Mouse (Mus musculus): ENCODE results near the gene Zbed5. TPM values are rescaled to one million over a fixed set of nuclear protein-coding genes. Genes with fewer than 3 reads are reported as not detected.
"Not testable (repeated sequence)": the region's sequence is repeated elsewhere in the genome, so short reads cannot be mapped to it uniquely, and the experiment has no call there.

Zbed5 gene
- total RNA-seq (2021): 1 to 10 TPM; 2.9 to 3.1 TPM
- long read RNA-seq, experiment 1, partial matches to known transcripts: 0 of 2 reads
- long read RNA-seq, experiment 1, other reads (novel, unspliced or antisense): 1 of 2 reads
- long read RNA-seq, experiment 2, partial matches to known transcripts: 0 of 4 reads
- long read RNA-seq, experiment 2, other reads (novel, unspliced or antisense): 1 of 4 reads

DNA sequence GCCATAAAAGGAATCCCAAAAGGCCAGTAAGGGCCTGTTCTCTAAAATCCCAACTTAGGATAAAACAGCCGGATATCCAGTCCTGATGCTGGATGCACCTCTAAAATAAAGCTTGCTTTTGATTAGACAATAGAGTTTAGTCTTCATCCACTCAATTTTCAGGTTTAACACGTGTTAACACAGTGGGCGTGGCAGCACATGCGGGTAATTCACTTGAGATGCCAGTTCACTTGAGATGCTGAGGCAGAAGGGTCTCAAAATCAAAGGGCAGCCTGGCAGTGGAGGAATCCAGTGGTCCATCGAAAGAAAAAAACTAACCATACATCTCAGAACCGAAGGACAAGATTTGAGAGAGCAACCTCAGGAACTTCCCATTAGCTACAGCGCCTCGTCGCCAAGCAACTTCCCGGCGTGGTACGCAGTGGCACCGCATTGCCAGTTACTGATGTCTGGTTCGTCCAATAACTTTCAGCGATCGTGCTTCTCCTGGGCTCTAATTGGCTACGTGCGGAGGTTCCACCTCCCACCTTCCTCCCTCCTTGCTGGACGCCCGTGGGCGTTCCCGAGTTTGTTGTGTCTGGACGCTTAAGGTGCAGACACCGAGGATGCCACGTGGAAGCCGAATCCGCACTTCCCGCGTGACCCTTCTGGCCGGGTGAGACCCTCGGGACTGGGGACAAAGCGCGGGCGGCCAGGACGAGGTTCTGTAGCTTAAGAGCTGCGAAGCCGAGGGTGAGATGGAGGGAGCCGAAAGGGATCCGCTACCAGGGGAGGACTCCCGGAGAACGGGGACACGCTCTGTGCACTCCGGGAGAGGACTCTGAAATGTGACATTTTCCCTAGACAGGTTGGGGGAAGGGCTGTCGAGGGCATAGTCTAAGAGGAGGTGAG, at the start of gene Zbed5:
Zbed5 (plus strand) TSS at position 526 of the 891 bp plus-strand sequence.
- peak; percentile 37 to 70 for DNase-seq (ENCODE audit: low spot score in 2 of 2)

DNA sequence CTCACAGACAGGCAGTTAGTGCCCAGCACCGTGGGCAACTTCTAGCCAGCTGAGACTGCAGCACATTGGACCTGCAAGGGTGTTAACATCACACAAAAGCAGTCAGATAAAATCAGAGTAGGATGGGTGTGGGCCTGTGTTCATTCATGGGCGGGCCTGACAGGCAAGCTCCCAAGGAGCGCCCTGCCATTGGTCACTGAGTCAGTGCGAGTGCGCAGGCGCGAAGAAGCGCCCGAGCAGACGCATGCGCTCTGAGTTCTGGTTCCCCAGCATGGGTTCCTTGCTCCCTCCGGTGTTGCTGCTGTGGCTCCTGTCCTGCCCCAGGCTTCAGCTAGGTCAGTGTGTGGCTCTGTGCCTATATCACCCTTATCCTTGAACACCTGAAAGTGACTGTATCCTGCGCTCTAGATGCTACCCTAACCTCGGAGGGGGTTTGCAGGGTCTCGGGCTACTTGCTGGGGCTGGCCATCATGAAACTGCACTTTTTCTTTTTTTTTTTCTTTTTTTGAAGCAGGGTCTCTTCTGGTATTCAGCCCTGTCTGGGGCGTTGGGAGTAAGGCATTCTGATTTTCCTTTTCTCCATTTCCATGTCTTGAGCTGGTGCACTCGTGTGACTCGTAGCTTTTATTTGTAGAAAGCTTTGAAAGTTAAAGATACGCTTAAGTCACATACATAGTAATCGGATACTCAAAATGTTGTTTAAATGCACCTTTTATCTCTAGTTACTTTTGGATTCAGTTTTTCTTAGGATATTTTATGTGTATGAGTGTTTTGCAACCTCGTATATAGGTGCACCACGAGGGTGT, 48.6 kb upstream of the Zbed5 start, which contains the start of gene Sumf2:
Sumf2 (plus strand) TSS at position 235 of the 806 bp plus-strand sequence.
- peak; percentile 94 to 98 for DNase-seq (ENCODE audit: low spot score in 2 of 2)

GRCm38 (mm10) chr5:129847558-129847820, 48.0 kb upstream of the Zbed5 start:
- DNase-seq (ENCODE audit: low spot score in 2 of 2): no peak

- DNase-seq (ENCODE audit: low spot score in 2 of 2): no peak
These were observed 40.4 kb upstream of the Zbed5 start for GRCm38 (mm10) chr5:129855163-129855562.

DNA sequence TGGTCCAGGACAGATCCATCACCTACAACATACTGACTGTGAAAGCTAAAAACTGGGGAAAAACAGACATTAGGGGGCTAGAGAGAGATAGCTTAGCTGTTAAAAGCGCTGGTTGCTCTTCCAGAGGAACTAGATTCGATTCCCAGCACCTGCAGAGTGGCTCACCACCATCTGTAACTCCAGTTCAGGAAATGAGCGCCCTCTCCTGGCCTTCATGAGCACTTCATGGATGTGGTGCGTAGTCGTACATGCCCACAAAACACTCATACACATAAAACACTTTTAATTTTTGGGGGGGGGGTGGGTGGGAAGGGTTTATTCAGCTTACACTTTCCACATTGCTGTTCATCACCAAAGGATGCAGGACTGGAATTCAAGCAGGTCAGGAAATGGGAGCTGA, 39.1 kb upstream of the Zbed5 start:
- DNase-seq (ENCODE audit: low spot score in 2 of 2): no peak

DNA sequence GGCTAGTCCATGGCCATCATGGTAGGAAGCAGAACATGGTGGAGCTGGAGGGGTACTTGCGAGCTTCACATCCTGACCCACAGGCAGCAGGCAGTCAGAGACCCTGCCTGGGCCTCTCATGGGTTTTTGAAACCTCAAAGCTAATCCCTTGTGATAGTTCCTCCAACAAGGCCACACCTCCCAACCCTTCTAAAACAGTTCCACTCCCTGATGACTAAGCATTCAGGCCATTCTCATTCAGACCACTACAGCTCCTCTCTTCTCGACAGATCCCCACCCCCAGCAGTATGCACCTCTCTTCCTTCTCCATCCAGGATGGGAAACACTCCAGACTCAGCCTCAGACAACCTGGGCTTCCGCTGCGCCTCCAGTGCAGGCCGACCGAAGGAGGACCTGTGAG, 33.2 kb upstream of the Zbed5 start:
- no peak for DNase-seq (ENCODE audit: low spot score in 2 of 2)

GRCm38 (mm10) chr5:129864467-129864866, 31.1 kb upstream of the Zbed5 start:
- DNase-seq (ENCODE audit: low spot score in 2 of 2): peak in 1 of 2 experiments; percentile 31

DNA sequence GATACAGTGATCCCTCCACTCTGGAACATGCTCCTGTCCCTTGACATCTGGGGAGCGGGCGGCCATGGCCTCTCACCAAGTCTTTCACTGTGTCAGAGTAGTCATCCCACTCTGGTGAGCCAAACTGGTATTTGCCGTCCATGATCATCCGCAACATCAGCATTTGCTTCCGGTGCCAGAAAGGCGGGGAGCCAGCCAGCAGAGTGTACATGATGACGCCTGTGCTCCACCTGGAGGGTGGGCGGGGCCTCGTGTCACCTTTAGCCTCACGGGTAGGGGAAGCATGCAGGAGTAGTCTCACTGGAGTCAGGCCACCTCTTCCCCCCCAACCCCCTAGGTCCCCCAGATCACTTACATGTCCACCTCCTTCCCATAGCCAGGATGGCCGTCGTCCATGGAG, 29.7 kb upstream of the Zbed5 start:
- DNase-seq (ENCODE audit: low spot score in 2 of 2): no peak

DNA sequence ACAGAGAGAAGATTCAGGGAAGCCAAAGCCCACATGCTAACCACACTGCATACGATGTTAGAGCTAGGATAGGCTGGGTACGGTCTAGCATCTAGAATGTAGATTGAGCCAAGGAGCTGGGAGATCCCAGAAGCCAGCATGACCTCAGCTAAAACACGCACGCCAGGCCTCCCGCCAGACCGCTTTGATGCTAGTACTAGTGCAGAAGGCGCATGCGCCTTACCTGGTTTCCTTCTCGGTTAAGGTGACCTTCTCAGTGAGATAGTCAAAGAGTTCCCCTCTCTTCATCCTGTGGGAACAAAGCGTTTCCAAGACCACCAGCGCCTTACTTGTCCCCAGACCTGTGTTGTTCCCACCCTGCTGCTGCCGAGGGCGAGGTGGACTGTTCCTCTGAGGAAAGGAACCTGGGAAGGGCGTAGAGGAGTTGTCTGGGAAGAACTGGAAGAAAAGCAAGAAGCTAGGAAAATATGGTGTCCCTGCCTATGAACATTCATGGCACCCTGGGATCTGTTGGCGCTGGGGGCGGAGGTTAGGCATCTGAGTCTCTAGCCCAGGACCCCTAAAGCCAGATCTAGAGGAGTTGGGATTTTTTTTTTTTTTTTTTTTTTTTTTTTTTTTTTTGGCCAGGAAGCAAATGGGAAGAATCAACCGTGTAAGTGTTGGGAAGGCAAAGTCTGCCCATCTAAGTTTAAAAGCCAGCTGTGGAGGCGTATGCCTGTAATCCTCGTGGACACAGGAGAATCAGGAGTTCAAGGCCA, 26.1 kb upstream of the Zbed5 start:
- DNase-seq (ENCODE audit: low spot score in 2 of 2): no peak

DNA sequence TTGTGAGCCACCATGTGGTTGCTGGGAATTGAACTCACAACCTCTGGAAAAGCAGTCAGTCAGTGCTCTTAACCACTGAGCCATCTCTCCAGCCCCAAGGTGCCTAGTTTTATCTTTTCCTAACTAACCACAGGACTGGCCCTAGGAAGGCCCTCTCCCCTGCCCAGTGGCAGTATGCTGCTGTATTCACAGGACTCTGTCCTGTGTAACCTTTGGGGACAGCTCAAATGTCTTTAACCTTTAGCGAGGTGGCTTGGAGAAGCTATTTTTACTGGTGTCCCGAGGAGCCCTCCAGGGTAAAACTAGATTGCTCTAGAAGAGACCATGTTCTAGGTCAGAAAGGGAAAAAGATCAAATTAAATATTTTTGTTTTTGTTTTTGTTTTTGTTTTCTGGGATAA, 24.3 kb upstream of the Zbed5 start:
- no peak for DNase-seq (ENCODE audit: low spot score in 2 of 2)

DNA sequence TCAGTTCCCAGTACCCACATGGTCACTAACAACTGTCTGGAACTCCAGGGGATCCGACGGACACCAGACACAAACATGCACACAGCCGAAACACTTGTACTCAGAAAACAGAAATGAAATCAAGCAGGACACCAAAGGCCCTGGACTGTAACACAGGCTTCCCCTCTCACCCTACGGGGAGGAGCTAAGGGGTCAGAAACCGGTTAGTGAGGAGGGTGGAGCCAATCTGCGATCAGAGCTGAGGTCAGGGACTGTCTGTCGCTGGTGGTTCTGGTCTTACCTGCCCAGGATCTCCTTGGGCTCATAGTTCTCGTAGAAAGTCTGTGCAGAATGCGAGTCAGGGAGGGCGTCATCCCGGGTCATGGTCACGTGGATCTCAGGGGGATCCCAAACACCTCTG, 21.6 kb upstream of the Zbed5 start:
- DNase-seq (ENCODE audit: low spot score in 2 of 2): no peak

DNA sequence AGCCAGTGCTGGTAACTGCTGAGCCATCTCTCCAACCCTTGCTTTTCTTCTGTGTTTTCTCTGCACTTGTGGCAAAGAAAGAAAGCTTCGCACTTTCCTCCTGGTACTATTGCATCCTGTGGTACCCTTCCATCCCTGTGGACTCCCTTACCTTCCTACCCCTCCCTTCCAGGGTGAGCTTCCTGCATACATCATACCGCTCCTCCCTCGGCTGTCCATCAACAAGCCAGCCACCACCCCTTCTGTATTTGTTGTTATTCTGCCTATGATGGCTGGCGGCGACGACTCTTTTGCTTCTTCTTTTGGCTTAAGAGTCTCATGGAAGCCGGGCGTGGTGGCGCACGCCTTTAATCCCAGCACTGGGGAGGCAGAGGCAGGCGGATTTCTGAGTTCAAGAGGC, 20.4 kb upstream of the Zbed5 start:
- no peak for DNase-seq (ENCODE audit: low spot score in 2 of 2)

DNA sequence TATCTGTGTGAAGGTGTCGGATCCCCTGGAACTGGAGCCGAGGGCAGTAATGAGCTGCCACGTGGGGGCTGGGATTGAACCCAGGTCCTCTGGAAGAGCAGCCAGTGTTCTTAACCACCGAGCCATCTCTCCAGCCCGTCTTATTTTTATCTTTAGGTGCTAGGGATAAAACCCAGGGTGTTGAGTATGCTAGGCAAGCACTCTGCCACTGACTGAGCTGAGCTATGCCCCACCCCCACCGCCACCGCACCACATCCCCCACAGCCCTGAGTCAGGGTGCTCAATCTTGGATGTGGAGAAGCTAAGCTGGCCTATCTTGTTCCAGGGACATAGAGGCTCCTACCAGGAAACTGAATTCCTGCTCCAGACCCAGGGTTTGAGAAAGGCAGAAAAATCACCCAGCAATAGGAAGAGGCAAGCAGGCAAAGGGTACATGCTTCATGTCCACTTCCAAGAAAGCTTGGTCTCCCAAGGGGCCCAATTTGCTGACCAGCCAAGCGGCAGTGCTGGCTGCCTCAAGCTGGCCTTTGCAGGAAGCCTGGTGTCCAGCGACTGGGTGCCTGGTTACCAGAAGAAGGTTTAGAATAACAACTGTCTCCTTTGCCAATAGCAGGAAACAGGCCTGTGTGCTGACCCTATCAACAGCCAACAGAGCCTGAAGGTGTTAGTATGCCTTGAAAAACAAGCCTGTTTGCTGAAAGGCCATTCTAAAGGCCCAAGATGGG, 17.6 kb upstream of the Zbed5 start:
- DNase-seq (ENCODE audit: low spot score in 2 of 2): no peak

DNA sequence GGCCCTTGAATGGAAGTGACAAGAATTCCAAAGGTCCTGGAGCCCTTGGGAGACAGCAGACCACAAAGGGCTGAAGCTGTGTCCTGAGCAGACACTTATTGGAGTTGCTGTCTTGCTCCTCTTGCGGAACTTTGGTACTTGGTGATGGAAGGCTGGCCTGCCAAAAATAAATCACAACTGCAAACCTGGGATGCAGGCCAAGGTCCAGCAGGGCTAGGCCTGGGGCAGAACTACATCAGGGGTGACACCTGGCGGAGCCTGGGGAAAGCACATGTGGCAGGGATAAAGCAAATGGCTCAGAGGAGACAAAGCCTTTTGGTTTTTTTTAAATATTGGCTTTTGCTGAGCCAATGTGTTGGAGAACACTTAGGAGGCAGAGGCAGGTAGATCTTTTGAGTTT, 16.6 kb upstream of the Zbed5 start:
- DNase-seq (ENCODE audit: low spot score in 2 of 2): peak; percentile 40 to 68

DNA sequence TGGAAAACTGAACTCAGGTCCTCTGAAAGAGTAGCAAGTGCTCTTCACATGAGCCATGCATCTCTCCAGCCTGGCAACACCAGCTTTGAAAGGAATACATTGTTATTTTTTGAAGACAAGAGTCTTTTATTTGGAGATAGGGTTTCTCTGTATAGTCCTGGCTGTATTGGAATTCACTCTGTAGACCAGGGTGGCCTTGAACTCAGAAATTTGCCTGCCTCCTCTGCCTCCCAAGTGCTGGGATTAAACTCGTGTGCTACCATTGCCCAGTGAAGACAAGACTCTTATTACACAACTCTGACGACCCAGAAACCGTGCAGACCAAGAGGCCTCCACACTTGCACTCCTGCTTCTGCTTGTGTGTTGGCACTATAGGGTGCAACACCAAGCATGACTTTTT, 15.6 kb upstream of the Zbed5 start:
- no peak for DNase-seq (ENCODE audit: low spot score in 2 of 2)

DNA sequence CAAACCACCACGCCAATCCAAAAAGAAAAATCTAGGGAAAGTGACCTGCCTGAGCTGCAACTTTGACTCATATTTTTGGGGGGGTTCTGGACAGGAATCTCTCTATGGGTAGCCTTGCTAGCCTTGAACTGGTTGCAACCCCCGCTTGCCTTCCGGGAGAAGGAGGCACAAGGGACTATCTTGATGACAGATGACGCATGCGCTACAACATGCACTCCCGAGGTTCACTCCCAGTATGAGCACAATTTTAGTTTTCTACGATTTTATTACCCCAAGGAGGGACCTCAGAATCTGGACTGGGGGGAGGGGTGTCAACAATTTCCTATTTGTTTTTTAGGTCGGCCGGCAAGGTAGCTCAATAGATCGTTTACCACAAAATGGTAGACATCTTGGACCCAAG, 9.3 kb upstream of the Zbed5 start:
- DNase-seq (ENCODE audit: low spot score in 2 of 2): no peak

- DNase-seq (ENCODE audit: low spot score in 2 of 2): peak; percentile 58 to 83
These were observed 8.4 kb upstream of the Zbed5 start, which contains the start of gene Chchd2 for GRCm38 (mm10) chr5:129886911-129887636. Gene Chchd2 (minus strand): TSS chr5:129887470.

GRCm38 (mm10) chr5:129890390-129890789, 5.1 kb upstream of the Zbed5 start:
- not testable (repeated sequence) for DNase-seq (ENCODE audit: low spot score in 2 of 2)

DNA sequence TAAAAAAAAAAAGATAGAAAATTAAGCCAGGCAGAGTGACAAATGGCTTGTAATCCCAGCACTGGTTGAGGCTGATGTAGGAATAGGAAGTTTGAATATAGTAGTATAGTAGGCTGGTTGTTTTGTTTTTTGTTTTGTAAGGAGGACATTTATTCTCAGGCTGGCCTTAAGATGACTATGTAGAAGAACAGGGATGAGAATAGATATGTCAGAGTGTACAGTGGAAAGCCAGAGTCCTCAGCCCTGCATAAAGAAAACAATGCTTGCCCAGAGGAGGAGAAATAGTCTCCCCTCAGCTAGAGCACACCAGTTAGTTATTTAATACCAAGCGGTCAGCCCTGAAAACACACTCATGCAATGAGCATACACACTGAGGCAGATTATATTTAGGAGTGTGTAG, 2.9 kb downstream of the Zbed5 start, which contains the start of gene Phkg1:
Phkg1 (minus strand) TSS at position 101 of the 400 bp plus-strand sequence.
- DNase-seq (ENCODE audit: low spot score in 2 of 2): no peak

GRCm38 (mm10) chr5:129907775-129908174, 12.3 kb downstream of the Zbed5 start:
- DNase-seq (ENCODE audit: low spot score in 2 of 2): no peak

Data from adrenal gland, postnatal 4 days (tissue).